ENCODE assay signal across 8 mouse cellular contexts in genomic region chr7:90444206-90444605, GRCm38 (mm10). TPM values are rescaled to one million over a fixed set of nuclear protein-coding genes. Genes with fewer than 3 reads are reported as not detected.
A peak's percentile ranks its signal among the peaks of the same experiment; 100 is the strongest.
DNase-seq lines count a peak whose midpoint lies in the region; ATAC-seq and TF ChIP-seq lines count a peak whose summit lies in the region.

No protein-coding gene starts in this region.

- no peaks in the 10 kb centered on the region for H3K27me3 ChIP-seq in heart, embryonic 13.5 days (replicated peaks)
- H3K27me3 ChIP-seq in liver, embryonic 12.5 days (replicated peaks), result no peaks in the 10 kb centered on the region

- peaks cover 13% of the 10 kb centered on the region for H3K4me1 ChIP-seq in heart, embryonic 13.5 days
- peaks cover 6% of the 10 kb centered on the region; the same call in 1 of the 2 replicates for H3K4me1 ChIP-seq in liver, embryonic 12.5 days

- peaks cover 15% of the 10 kb centered on the region for H3K36me3 ChIP-seq in heart, embryonic 13.5 days
- H3K36me3 ChIP-seq in liver, embryonic 12.5 days, result peaks cover 23% of the 10 kb centered on the region

- DNase-seq in layer of hippocampus, adult 2 months (ENCODE audit: low spot score in 2 of 2), result no peak
- no peak for DNase-seq in layer of hippocampus, postnatal 36 days
- DNase-seq in ZHBTc4 (ENCODE audit: low read depth, low spot score), result peak; percentile 19
- DNase-seq in ovary, postnatal 14 days (ENCODE audit: low spot score), result no peak
- no peak for DNase-seq in right cerebral cortex, postnatal 10 days (ENCODE audit: low spot score in 2 of 2)

- peak overlapping the region; percentile 100 for H3K9ac ChIP-seq in heart, embryonic 13.5 days
- H3K9ac ChIP-seq in liver, embryonic 12.5 days, result peak overlapping the region; percentile 99

- peak overlapping the region; percentile 70 for H3K4me3 ChIP-seq in layer of hippocampus, adult 2 months
- H3K4me3 ChIP-seq in heart, embryonic 13.5 days, result peak overlapping the region; percentile 100
- H3K4me3 ChIP-seq in liver, embryonic 12.5 days, result peak overlapping the region; percentile 98

- H3K9me3 ChIP-seq in heart, embryonic 13.5 days, result no peaks in the 10 kb centered on the region
- H3K9me3 ChIP-seq in liver, embryonic 12.5 days (replicated peaks), result no peaks in the 10 kb centered on the region

- ATAC-seq in heart, embryonic 13.5 days (ENCODE audit: extremely low read depth, insufficient number of reproducible peaks, low FRiP score, low TSS enrichment), result no peak
- no peak for ATAC-seq in liver, embryonic 12.5 days
- no peak for ATAC-seq in granulocyte monocyte progenitor cell, adult 5-6 weeks (replicated peaks; ENCODE audit: poor library complexity, severe bottlenecking)

- WGBS in heart, embryonic 13.5 days, result under 1% methylated on average over 6 of the region's 6 CpGs
- under 1% methylated on average over 6 of the region's 6 CpGs for WGBS in liver, embryonic 12.5 days (ENCODE audit: insufficient replicate concordance)

- H3K27ac ChIP-seq in layer of hippocampus, adult 2 months, result peak overlapping the region; percentile 98
- H3K27ac ChIP-seq in heart, embryonic 13.5 days (replicated peaks), result peak overlapping the region; percentile 99
- H3K27ac ChIP-seq in liver, embryonic 12.5 days, result peak overlapping the region; percentile 95

- no peak for TF ChIP-seq CTCF in layer of hippocampus, adult 2 months (conservative IDR thresholded peaks at IDR 0.05)

- H3K4me2 ChIP-seq in heart, embryonic 13.5 days, result peak overlapping the region; percentile 79
- H3K4me2 ChIP-seq in liver, embryonic 12.5 days, result peak overlapping the region; percentile 87

RNA-seq across cellular contexts. Expression of gene Crebzf, which starts 1.7 kb away (rescaled TPM):
- total RNA-seq in layer of hippocampus, adult 2 months (2021), result 10 to 100 TPM; 86.0 to 88.5 TPM
- total RNA-seq in layer of hippocampus, postnatal 36 days (2021), result 10 to 100 TPM; 89.8 to 90.9 TPM
- 18.9 and 19.0 TPM in 2 replicates for polyA plus RNA-seq in heart, embryonic 13.5 days (2015; fragmentation: Nextera tagmentation; extraction: Ambion mirVana)
- 33.5 and 34.6 TPM in 2 replicates for polyA plus RNA-seq in liver, embryonic 12.5 days (2016; fragmentation: Nextera tagmentation; extraction: Ambion mirVana)
- 81.3 and 110 TPM in 2 replicates for total RNA-seq in granulocyte monocyte progenitor cell, adult 5-6 weeks (2014; fragmentation: Nextera tagmentation)
- total RNA-seq in granulocyte monocyte progenitor cell, adult 5-6 weeks (2017), result 35.8 and 65.8 TPM in 2 replicates

RNA-seq across cellular contexts. Expression of gene Tmem126a, which starts 12.8 kb away (rescaled TPM):
- 10 to 100 TPM; 37.1 to 40.0 TPM for total RNA-seq in layer of hippocampus, adult 2 months (2021)
- total RNA-seq in layer of hippocampus, postnatal 36 days (2021), result 10 to 100 TPM; 37.7 to 43.9 TPM
- 105 and 119 TPM in 2 replicates for polyA plus RNA-seq in heart, embryonic 13.5 days (2015; fragmentation: Nextera tagmentation; extraction: Ambion mirVana)
- polyA plus RNA-seq in liver, embryonic 12.5 days (2016; fragmentation: Nextera tagmentation; extraction: Ambion mirVana), result 60.2 and 66.9 TPM in 2 replicates
- total RNA-seq in granulocyte monocyte progenitor cell, adult 5-6 weeks (2014; fragmentation: Nextera tagmentation), result 69.3 and 70.3 TPM in 2 replicates
- 30.2 and 36.4 TPM in 2 replicates for total RNA-seq in granulocyte monocyte progenitor cell, adult 5-6 weeks (2017)

RNA-seq across cellular contexts. Expression of gene Ccdc89, which starts 17.8 kb away (rescaled TPM):
- under 1 TPM; 0.39 to 0.69 TPM for total RNA-seq in layer of hippocampus, adult 2 months (2021)
- under 1 TPM; 0.47 to 0.58 TPM for total RNA-seq in layer of hippocampus, postnatal 36 days (2021)
- 0.72 and 1.0 TPM in 2 replicates for polyA plus RNA-seq in heart, embryonic 13.5 days (2015; fragmentation: Nextera tagmentation; extraction: Ambion mirVana)
- polyA plus RNA-seq in liver, embryonic 12.5 days (2016; fragmentation: Nextera tagmentation; extraction: Ambion mirVana), result 0.26 and 0.41 TPM in 2 replicates
- total RNA-seq in granulocyte monocyte progenitor cell, adult 5-6 weeks (2014; fragmentation: Nextera tagmentation), result not detected in 2 replicates
- total RNA-seq in granulocyte monocyte progenitor cell, adult 5-6 weeks (2017), result 0.60 TPM in 1 of 2 replicates, not detected in the other

RNA-seq across cellular contexts. Expression of gene Tmem126b, which starts 31.6 kb away (rescaled TPM):
- 10 to 100 TPM; 27.6 to 28.4 TPM for total RNA-seq in layer of hippocampus, adult 2 months (2021)
- 10 to 100 TPM; 26.2 to 27.8 TPM for total RNA-seq in layer of hippocampus, postnatal 36 days (2021)
- 29.2 and 32.1 TPM in 2 replicates for polyA plus RNA-seq in heart, embryonic 13.5 days (2015; fragmentation: Nextera tagmentation; extraction: Ambion mirVana)
- polyA plus RNA-seq in liver, embryonic 12.5 days (2016; fragmentation: Nextera tagmentation; extraction: Ambion mirVana), result 14.0 and 15.7 TPM in 2 replicates
- 6.1 and 12.1 TPM in 2 replicates for total RNA-seq in granulocyte monocyte progenitor cell, adult 5-6 weeks (2014; fragmentation: Nextera tagmentation)
- total RNA-seq in granulocyte monocyte progenitor cell, adult 5-6 weeks (2017), result 11.6 and 12.7 TPM in 2 replicates

RNA-seq across cellular contexts. Expression of gene Dlg2, which starts 32.3 kb away (rescaled TPM):
- total RNA-seq in layer of hippocampus, adult 2 months (2021), result 100 to 1,000 TPM; 248 to 256 TPM
- total RNA-seq in layer of hippocampus, postnatal 36 days (2021), result 100 to 1,000 TPM; 266 to 283 TPM
- 7.2 and 10.8 TPM in 2 replicates for polyA plus RNA-seq in heart, embryonic 13.5 days (2015; fragmentation: Nextera tagmentation; extraction: Ambion mirVana)
- 0.71 and 1.1 TPM in 2 replicates for polyA plus RNA-seq in liver, embryonic 12.5 days (2016; fragmentation: Nextera tagmentation; extraction: Ambion mirVana)
- total RNA-seq in granulocyte monocyte progenitor cell, adult 5-6 weeks (2014; fragmentation: Nextera tagmentation), result 0.97 TPM in 1 of 2 replicates, not detected in the other
- 1.1 and 1.6 TPM in 2 replicates for total RNA-seq in granulocyte monocyte progenitor cell, adult 5-6 weeks (2017)
